Mouse (Mus musculus): ENCODE measurements at regions not wholly inside any gene's neighbourhood (a gene's known extent, or its start where the extent isn't known, plus 50 kb on each side); places are given as distances from the start of the nearest gene placed in this dataset.

- H3K4me2 ChIP-seq (ENCODE audit: low read length), result no peak overlapping the region
- H3K4me3 ChIP-seq (ENCODE audit: low read depth, low read length), result no peak overlapping the region
- no peak for DNase-seq (ENCODE audit: low spot score)
- no peaks in the 10 kb centered on the region for H3K4me1 ChIP-seq (replicated peaks; ENCODE audit: control insufficient read depth, insufficient read depth, low read length)
- H3K27ac ChIP-seq (ENCODE audit: low read depth), result no peak overlapping the region
- H3K36me3 ChIP-seq (ENCODE audit: control insufficient read depth, insufficient read depth, low read length), result no peaks in the 10 kb centered on the region
- H3K9me3 ChIP-seq (ENCODE audit: control insufficient read depth, low read length), result peaks cover 7% of the 10 kb centered on the region; the same call in 1 of the 2 replicates
- no peak overlapping the region for H3K9ac ChIP-seq (ENCODE audit: low read length)
- H3K27me3 ChIP-seq (replicated peaks; ENCODE audit: control insufficient read depth, insufficient read depth, low read length), result no peaks in the 10 kb centered on the region
- no peak for ATAC-seq (replicated peaks; ENCODE audit: low FRiP score, low TSS enrichment, low read depth)
Observed at GRCm38 (mm10) chr2:169071267-169071666, 115.9 kb upstream of the Zfp64 start.

GRCm38 (mm10) chr2:169065166-169065698 lies 109.8 kb upstream of the Zfp64 start:
- 89% methylated on average over 16 of the region's 16 CpGs for WGBS

DNA sequence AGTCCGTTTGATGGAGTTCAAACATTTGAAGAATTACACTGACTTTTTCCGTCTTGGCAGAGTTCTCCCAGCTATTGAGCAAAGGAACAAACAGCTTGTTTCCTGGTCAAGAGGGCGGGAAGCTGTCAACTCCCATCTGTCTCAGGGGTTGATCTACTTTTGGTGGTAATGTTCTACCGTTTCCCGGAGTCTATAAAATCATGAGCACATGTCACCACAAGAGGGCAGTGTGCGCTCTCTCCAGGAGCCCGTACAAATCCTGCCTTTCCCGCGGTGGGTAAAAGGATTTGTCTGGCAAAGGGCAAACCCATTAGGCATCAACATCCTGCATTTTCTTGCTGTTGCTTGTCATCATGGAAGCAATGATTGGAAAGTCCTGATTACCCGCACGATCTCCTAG lies 106.1 kb upstream of the Zfp64 start:
- Histone ChIP-seq H3K27me3 (replicated peaks; ENCODE audit: control insufficient read depth, insufficient read depth, low read length) (no peaks in the 10 kb centered on the region), H3K27ac (ENCODE audit: low read depth) (no peak overlapping the region), H3K4me2 (ENCODE audit: low read length) (peak overlapping the region; percentile 39), H3K9ac (ENCODE audit: low read length) (0 out of 2 replicates have a peak overlapping the region, but pooled peaks have one; percentile 20), H3K9me3 (ENCODE audit: control insufficient read depth, low read length) (peaks cover 9% of the 10 kb centered on the region; the same call in 1 of the 2 replicates), H3K36me3 (ENCODE audit: control insufficient read depth, insufficient read depth, low read length) (no peaks in the 10 kb centered on the region), H3K4me1 (replicated peaks; ENCODE audit: control insufficient read depth, insufficient read depth, low read length) (peaks cover 8% of the 10 kb centered on the region), H3K4me3 (ENCODE audit: low read depth, low read length) (no peak overlapping the region)
- 2% methylated on average over 11 of the region's 11 CpGs for WGBS
- ATAC-seq (replicated peaks; ENCODE audit: low FRiP score, low TSS enrichment, low read depth) (no peak; the same call in 1 of the 2 replicates), DNase-seq (ENCODE audit: low spot score) (peak; percentile 92)

More at GRCm38 (mm10) chr2:169065166-169065698, 109.8 kb upstream of the Zfp64 start:
- ATAC-seq (replicated peaks; ENCODE audit: low FRiP score, low TSS enrichment, low read depth) (no peak), DNase-seq (ENCODE audit: low spot score) (no peak)
- Histone ChIP-seq H3K4me1 (replicated peaks; ENCODE audit: control insufficient read depth, insufficient read depth, low read length) (peaks cover 8% of the 10 kb centered on the region), H3K27me3 (replicated peaks; ENCODE audit: control insufficient read depth, insufficient read depth, low read length) (no peaks in the 10 kb centered on the region), H3K4me2 (ENCODE audit: low read length) (no peak overlapping the region), H3K4me3 (ENCODE audit: low read depth, low read length) (no peak overlapping the region), H3K36me3 (ENCODE audit: control insufficient read depth, insufficient read depth, low read length) (no peaks in the 10 kb centered on the region), H3K9ac (ENCODE audit: low read length) (no peak overlapping the region), H3K9me3 (ENCODE audit: control insufficient read depth, low read length) (peaks cover 4% of the 10 kb centered on the region; the same call in 1 of the 2 replicates), H3K27ac (ENCODE audit: low read depth) (no peak overlapping the region)

- Histone ChIP-seq H3K9ac (ENCODE audit: low read length) (no peak overlapping the region), H3K4me1 (replicated peaks; ENCODE audit: control insufficient read depth, insufficient read depth, low read length) (peaks cover 8% of the 10 kb centered on the region), H3K36me3 (ENCODE audit: control insufficient read depth, insufficient read depth, low read length) (no peaks in the 10 kb centered on the region), H3K27ac (ENCODE audit: low read depth) (no peak overlapping the region), H3K4me2 (ENCODE audit: low read length) (no peak overlapping the region), H3K4me3 (ENCODE audit: low read depth, low read length) (no peak overlapping the region), H3K9me3 (ENCODE audit: control insufficient read depth, low read length) (peaks cover 9% of the 10 kb centered on the region; the same call in 1 of the 2 replicates), H3K27me3 (replicated peaks; ENCODE audit: control insufficient read depth, insufficient read depth, low read length) (no peaks in the 10 kb centered on the region)
- ATAC-seq (replicated peaks; ENCODE audit: low FRiP score, low TSS enrichment, low read depth) (no peak), DNase-seq (ENCODE audit: low spot score) (no peak)
- 59% methylated on average over 13 of the region's 13 CpGs for WGBS
Observed at GRCm38 (mm10) chr2:169060495-169060894, 105.1 kb upstream of the Zfp64 start.

GRCm38 (mm10) chr2:169057831-169058230 lies 102.4 kb upstream of the Zfp64 start:
- Histone ChIP-seq H3K4me1 (replicated peaks; ENCODE audit: control insufficient read depth, insufficient read depth, low read length) (peaks cover 8% of the 10 kb centered on the region), H3K4me2 (ENCODE audit: low read length) (no peak overlapping the region), H3K27ac (ENCODE audit: low read depth) (no peak overlapping the region), H3K9ac (ENCODE audit: low read length) (no peak overlapping the region), H3K36me3 (ENCODE audit: control insufficient read depth, insufficient read depth, low read length) (no peaks in the 10 kb centered on the region), H3K9me3 (ENCODE audit: control insufficient read depth, low read length) (peaks cover 9% of the 10 kb centered on the region; the same call in 1 of the 2 replicates), H3K27me3 (replicated peaks; ENCODE audit: control insufficient read depth, insufficient read depth, low read length) (no peaks in the 10 kb centered on the region), H3K4me3 (ENCODE audit: low read depth, low read length) (no peak overlapping the region)
- DNase-seq (ENCODE audit: low spot score) (no peak), ATAC-seq (replicated peaks; ENCODE audit: low FRiP score, low TSS enrichment, low read depth) (no peak)
- WGBS, result 79% methylated on average over 5 of the region's 5 CpGs

DNA sequence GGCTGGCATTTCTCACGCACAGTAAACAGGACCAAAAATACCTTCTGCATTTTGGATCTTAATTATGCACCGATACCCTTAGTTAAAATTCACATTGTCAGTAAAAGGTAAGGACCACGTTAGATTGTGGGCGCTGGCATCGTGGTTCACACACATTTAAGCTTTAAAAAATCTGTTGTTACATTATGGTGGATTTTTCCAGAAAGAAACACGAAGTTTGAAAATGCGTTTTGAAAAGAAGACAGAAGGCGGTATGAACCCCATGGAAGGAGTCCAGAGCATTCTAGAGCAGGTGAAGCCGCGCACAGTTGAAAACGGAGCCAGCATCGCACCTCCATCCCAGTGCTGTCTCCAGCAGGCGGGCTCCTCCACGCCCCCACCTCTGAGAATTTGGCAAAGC lies 94.6 kb upstream of the Zfp64 start:
- ATAC-seq (replicated peaks; ENCODE audit: low FRiP score, low TSS enrichment, low read depth) (no peak), DNase-seq (ENCODE audit: low spot score) (no peak)
- Histone ChIP-seq H3K27ac (ENCODE audit: low read depth) (no peak overlapping the region), H3K4me2 (ENCODE audit: low read length) (no peak overlapping the region), H3K27me3 (replicated peaks; ENCODE audit: control insufficient read depth, insufficient read depth, low read length) (no peaks in the 10 kb centered on the region), H3K4me3 (ENCODE audit: low read depth, low read length) (no peak overlapping the region), H3K9me3 (ENCODE audit: control insufficient read depth, low read length) (no peaks in the 10 kb centered on the region), H3K4me1 (replicated peaks; ENCODE audit: control insufficient read depth, insufficient read depth, low read length) (no peaks in the 10 kb centered on the region), H3K36me3 (ENCODE audit: control insufficient read depth, insufficient read depth, low read length) (no peaks in the 10 kb centered on the region), H3K9ac (ENCODE audit: low read length) (no peak overlapping the region)
- 88% methylated on average over 14 of the region's 14 CpGs for WGBS

- ATAC-seq (replicated peaks; ENCODE audit: low FRiP score, low TSS enrichment, low read depth), result no peak
- H3K4me3 ChIP-seq (ENCODE audit: low read depth, low read length), result no peak overlapping the region
- H3K4me1 ChIP-seq (replicated peaks; ENCODE audit: control insufficient read depth, insufficient read depth, low read length), result no peaks in the 10 kb centered on the region
- H3K27me3 ChIP-seq (replicated peaks; ENCODE audit: control insufficient read depth, insufficient read depth, low read length), result no peaks in the 10 kb centered on the region
- WGBS, result 75% methylated on average over 2 of the region's 2 CpGs
- no peak for DNase-seq (ENCODE audit: low spot score)
- no peak overlapping the region for H3K27ac ChIP-seq (ENCODE audit: low read depth)
- H3K36me3 ChIP-seq (ENCODE audit: control insufficient read depth, insufficient read depth, low read length), result no peaks in the 10 kb centered on the region
- peaks cover 4% of the 10 kb centered on the region; the same call in 1 of the 2 replicates for H3K9me3 ChIP-seq (ENCODE audit: control insufficient read depth, low read length)
- H3K9ac ChIP-seq (ENCODE audit: low read length), result no peak overlapping the region
- no peak overlapping the region for H3K4me2 ChIP-seq (ENCODE audit: low read length)
Observed at GRCm38 (mm10) chr2:169041748-169042147, 86.4 kb upstream of the Zfp64 start.

- Histone ChIP-seq H3K9ac (ENCODE audit: low read length) (no peak overlapping the region), H3K4me1 (replicated peaks; ENCODE audit: control insufficient read depth, insufficient read depth, low read length) (no peaks in the 10 kb centered on the region), H3K4me2 (ENCODE audit: low read length) (no peak overlapping the region), H3K27ac (ENCODE audit: low read depth) (no peak overlapping the region), H3K4me3 (ENCODE audit: low read depth, low read length) (no peak overlapping the region), H3K27me3 (replicated peaks; ENCODE audit: control insufficient read depth, insufficient read depth, low read length) (no peaks in the 10 kb centered on the region), H3K9me3 (ENCODE audit: control insufficient read depth, low read length) (peaks cover 4% of the 10 kb centered on the region; the same call in 1 of the 2 replicates), H3K36me3 (ENCODE audit: control insufficient read depth, insufficient read depth, low read length) (no peaks in the 10 kb centered on the region)
- DNase-seq (ENCODE audit: low spot score) (no peak), ATAC-seq (replicated peaks; ENCODE audit: low FRiP score, low TSS enrichment, low read depth) (no peak)
- WGBS, result 82% methylated on average over 11 of the region's 11 CpGs
Observed at GRCm38 (mm10) chr2:169037975-169038374, 82.6 kb upstream of the Zfp64 start.

- Histone ChIP-seq H3K9me3 (ENCODE audit: control insufficient read depth, low read length) (peaks cover 4% of the 10 kb centered on the region; the same call in 1 of the 2 replicates), H3K4me1 (replicated peaks; ENCODE audit: control insufficient read depth, insufficient read depth, low read length) (no peaks in the 10 kb centered on the region), H3K27ac (ENCODE audit: low read depth) (no peak overlapping the region), H3K27me3 (replicated peaks; ENCODE audit: control insufficient read depth, insufficient read depth, low read length) (no peaks in the 10 kb centered on the region), H3K36me3 (ENCODE audit: control insufficient read depth, insufficient read depth, low read length) (no peaks in the 10 kb centered on the region), H3K4me2 (ENCODE audit: low read length) (no peak overlapping the region), H3K9ac (ENCODE audit: low read length) (no peak overlapping the region), H3K4me3 (ENCODE audit: low read depth, low read length) (no peak overlapping the region)
- 90% methylated on average over 9 of the region's 9 CpGs for WGBS
- DNase-seq (ENCODE audit: low spot score) (no peak), ATAC-seq (replicated peaks; ENCODE audit: low FRiP score, low TSS enrichment, low read depth) (no peak)
Observed at GRCm38 (mm10) chr2:169037519-169037918, 82.1 kb upstream of the Zfp64 start.

All from intestine, embryonic 14.5 days (tissue).